Mouse (Mus musculus) lung, adult 2 months (tissue): ENCODE results near the gene Slc2a1.

Experiments used
- CTCF ChIP-seq: fragments of 200-500 bp; IDR thresholded peaks from 2 replicates; pipeline ENCODE4 v1.5.1; 2011; ENCODE audit warnings: mild to moderate bottlenecking, low read length, control low read depth; ENCODE audit not compliant: insufficient read depth
- POLR2A ChIP-seq: fragments of 200-500 bp; IDR thresholded peaks from 2 replicates; pipeline ENCODE4 v1.6.1; 2011; ENCODE audit warnings: low read depth, mild to moderate bottlenecking, control low read depth, low read length, borderline replicate concordance; ENCODE audit errors: extremely low read depth

- no peak for TF ChIP-seq POLR2A
- no peak for TF ChIP-seq CTCF
These were observed 36.1 kb upstream of the Slc2a1 start for GRCm38 (mm10) chr4:119072363-119072940.
